Mouse (Mus musculus) embryonic fibroblast, embryonic 13.5 days (primary cell): ENCODE data around the gene Atp11c. TPM values are rescaled to one million over a fixed set of nuclear protein-coding genes. Genes with fewer than 3 reads are reported as not detected.

Experiments
- H3K27ac ChIP-seq: 2 replicates; pipeline ENCODE4 v1.5.1; 2012; ENCODE audit warnings: low read length, control low read depth, inconsistent platforms; ENCODE audit not compliant: insufficient read depth
- H3K4me1 ChIP-seq: 2 replicates; pipeline ENCODE4 v1.6.1; 2011; ENCODE audit warnings: low read length; ENCODE audit not compliant: control insufficient read depth, insufficient read depth
- H3K4me3 ChIP-seq: 2 replicates; pipeline ENCODE4 v1.5.1; 2011; ENCODE audit warnings: mild to moderate bottlenecking, control low read depth, low read length; ENCODE audit not compliant: insufficient read depth
- CTCF ChIP-seq: IDR thresholded peaks from 2 replicates; pipeline ENCODE4 v1.5.1; 2011; ENCODE audit warnings: mild to moderate bottlenecking, control low read depth, low read length, moderate library complexity, borderline replicate concordance; ENCODE audit not compliant: insufficient read depth
- POLR2A ChIP-seq: IDR thresholded peaks from 2 replicates; pipeline ENCODE4 v1.6.1; 2011; ENCODE audit warnings: low read depth, mild to moderate bottlenecking, control low read depth, low read length, moderate library complexity
- polyA plus RNA-seq: library from polyadenylated mRNA; stranded (reverse); fragments of >200 nt; gene quantifications from 2 replicates; pipeline ENCODE4 v1.2.4, GENCODE M21; 2011; ENCODE audit warnings: low read depth; ENCODE audit not compliant: missing spikeins, insufficient read length

The Atp11c gene
- polyA plus RNA-seq, 1 experiment = 14.0 TPM

- no peak for TF ChIP-seq CTCF
- no peak for TF ChIP-seq POLR2A
- Histone ChIP-seq H3K4me3 (no peak overlapping the region), H3K27ac (no peak overlapping the region), H3K4me1 (no peaks in the 10 kb centered on the region)
Observed at GRCm38 (mm10) chrX:60317661-60318060, 274.8 kb downstream of the Atp11c start.

DNA sequence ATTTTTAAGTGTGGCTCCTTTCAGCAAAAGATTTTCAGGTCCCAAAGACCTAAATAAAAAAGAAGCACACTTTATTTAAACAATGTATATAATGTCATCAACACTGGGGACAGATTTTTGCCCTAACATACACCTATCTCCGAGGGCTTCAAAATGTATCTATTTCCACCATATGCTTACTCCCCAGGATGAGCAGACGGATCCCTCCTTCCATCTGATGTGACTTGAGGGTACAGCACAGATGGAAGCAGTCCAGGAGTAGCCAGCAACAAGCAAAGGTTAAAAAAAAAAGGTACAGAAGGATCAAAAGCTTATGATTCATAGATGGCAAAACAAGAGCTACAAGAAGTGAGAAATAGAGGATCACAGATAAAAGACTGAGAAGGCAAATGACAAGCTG is 300.2 kb downstream of the Atp11c start:
- no peak overlapping the region for H3K27ac ChIP-seq
- H3K4me1 ChIP-seq = no peaks in the 10 kb centered on the region
- TF ChIP-seq CTCF (no peak), POLR2A (no peak)
- no peak overlapping the region for H3K4me3 ChIP-seq

GRCm38 (mm10) chrX:60255346-60255745 is 337.2 kb downstream of the Atp11c start:
- no peaks in the 10 kb centered on the region for H3K4me1 ChIP-seq
- no peak overlapping the region for H3K27ac ChIP-seq
- H3K4me3 ChIP-seq = no peak overlapping the region
- TF ChIP-seq POLR2A (no peak), CTCF (no peak)

DNA sequence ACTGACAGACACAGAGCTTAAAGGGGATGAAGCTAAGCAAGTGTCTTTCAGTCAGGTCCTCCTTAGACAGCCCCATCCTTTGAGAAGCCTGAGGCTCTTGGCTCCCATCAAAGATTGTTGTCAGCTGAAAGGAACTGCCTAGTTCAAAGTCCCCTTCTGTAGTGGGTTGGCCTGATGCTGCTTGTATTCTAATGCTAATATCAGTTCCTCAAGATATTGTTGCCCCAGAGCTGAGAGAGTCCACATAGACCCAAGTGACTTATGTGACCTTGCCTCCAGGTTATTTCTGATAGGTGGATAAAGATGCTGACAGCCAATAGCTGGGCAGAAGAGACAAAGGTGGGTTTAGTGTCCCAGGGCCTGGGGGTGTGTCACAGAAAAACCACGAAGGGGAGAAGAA is 404.8 kb downstream of the Atp11c start:
- Histone ChIP-seq H3K4me3 (no peak overlapping the region), H3K4me1 (no peaks in the 10 kb centered on the region), H3K27ac (no peak overlapping the region)
- no peak for TF ChIP-seq CTCF
- no peak for TF ChIP-seq POLR2A

GRCm38 (mm10) chrX:60182611-60183010 is 409.9 kb downstream of the Atp11c start:
- TF ChIP-seq POLR2A = no peak
- no peak for TF ChIP-seq CTCF
- no peak overlapping the region for H3K27ac ChIP-seq
- no peak overlapping the region for H3K4me3 ChIP-seq
- H3K4me1 ChIP-seq = no peaks in the 10 kb centered on the region; the same call in 1 of the 2 replicates

DNA sequence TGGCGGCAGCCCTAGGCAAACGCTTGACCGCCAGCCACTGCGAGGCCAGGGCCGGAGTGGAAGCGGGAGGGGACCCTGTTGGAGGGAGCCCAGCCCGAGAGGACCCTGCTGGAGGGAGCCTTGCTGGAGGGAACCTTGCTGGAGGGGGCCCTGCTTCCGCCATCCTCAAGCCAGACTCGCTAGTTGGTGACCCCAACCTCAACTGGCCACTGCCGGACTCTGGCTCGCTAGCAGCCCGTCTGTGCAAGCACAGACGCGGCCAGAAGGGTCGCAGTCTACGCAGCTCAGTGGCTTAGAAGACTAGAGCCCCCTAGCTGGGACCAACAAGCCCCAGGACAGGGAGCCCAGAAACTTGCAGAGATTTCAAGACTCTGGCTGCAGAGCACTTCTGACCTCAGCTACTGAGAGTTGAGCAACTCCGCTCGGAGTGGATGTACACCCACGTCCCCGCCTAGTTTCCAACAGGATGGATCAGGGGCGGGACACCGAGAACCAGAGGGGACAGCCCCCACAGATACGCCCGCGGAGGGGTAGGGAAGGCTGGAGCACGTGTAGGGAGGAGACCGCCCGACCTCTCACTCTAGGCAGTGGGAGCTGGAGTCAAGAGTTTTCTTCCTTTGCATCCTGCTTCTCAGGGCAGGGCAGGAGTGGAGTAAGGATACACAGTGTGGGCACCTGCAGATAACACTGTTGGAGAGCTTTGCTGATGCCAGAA is 413.6 kb downstream of the Atp11c start, which contains the start of gene Mcf2:
Gene Mcf2, minus strand, starts transcription at position 346 of the 715 bp plus-strand sequence.
- no peaks in the 10 kb centered on the region; the same call in 1 of the 2 replicates for H3K4me1 ChIP-seq
- H3K4me3 ChIP-seq = no peak within 1 kb of the TSS
- TF ChIP-seq CTCF (no peak), POLR2A (no peak)
- no peak within 1 kb of the TSS for H3K27ac ChIP-seq

- no peaks in the 10 kb centered on the region; the same call in 1 of the 2 replicates for H3K4me1 ChIP-seq
- H3K27ac ChIP-seq = no peak overlapping the region
- no peak overlapping the region for H3K4me3 ChIP-seq
- TF ChIP-seq CTCF (no peak), POLR2A (no peak)
Observed at GRCm38 (mm10) chrX:60178025-60178743, 414.3 kb downstream of the Atp11c start.

Other genes starting within 250 kb of the Atp11c start
- gene Gm7073, start 53.4 kb downstream of the Atp11c start, polyA plus RNA-seq = not detected in 2 replicates